Mouse (Mus musculus): Measurements from ENCODE around the gene Nacad. TPM values are rescaled to one million over a fixed set of nuclear protein-coding genes. Genes with fewer than 3 reads are reported as not detected.

The Nacad gene
- polyA plus RNA-seq, 1 experiment from 2014 or later: 56.3 TPM

DNA sequence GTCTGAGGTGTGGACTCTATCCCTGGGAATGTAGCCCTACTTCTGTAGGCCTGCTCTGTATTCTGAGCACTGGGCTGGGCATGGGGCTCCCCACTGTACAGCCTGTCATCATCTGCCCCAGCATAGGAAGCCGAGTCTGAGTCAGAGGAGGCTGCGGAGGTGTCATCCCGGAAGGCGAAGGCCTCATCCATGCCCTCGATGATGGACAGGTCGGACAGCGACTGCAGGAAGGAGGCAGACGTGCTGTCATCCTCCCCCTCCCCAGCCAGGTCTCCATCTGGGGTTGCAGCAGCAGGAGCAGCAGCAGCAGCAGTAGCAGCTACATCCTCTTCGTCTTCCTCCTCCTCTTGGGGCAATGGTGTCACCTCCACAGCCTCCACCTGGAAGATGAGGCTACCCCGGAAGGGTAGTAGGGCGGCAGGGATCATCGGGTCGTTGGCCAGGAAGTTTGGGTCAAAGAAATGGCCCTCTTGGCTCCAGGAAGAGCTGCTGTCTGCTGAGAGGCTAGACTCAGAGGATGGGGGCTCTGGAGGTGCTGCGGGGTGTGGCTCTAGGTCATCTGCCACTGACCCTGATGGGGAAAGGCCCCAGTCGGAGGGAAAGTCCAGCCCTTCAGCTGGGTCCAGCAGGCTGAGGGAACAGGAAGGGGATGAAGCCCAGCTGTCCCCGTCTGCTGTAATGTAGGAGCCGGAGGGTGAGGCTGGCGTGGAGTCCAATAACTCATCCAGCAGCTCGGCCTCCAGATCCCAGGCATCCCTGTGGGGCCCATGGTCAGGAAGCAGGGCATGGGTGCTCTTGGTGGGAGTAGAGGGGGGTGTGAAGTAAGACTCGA lies 4.0 kb downstream of the Nacad start:
- H3K4me3 ChIP-seq (replicated peaks): no peak overlapping the region
- no peak overlapping the region for H3K27ac ChIP-seq
- H3K9ac ChIP-seq: no peak overlapping the region
- H3K36me3 ChIP-seq (replicated peaks): peaks cover 41% of the 10 kb centered on the region
- no peak for ATAC-seq (ENCODE audit: low FRiP score)
- H3K9me3 ChIP-seq: no peaks in the 10 kb centered on the region
- no peak overlapping the region for H3K4me2 ChIP-seq
- 80% methylated on average over 20 of the region's 20 CpGs for WGBS
- H3K27me3 ChIP-seq: peaks cover 23% of the 10 kb centered on the region
- H3K4me1 ChIP-seq: peaks cover 85% of the 10 kb centered on the region

DNA sequence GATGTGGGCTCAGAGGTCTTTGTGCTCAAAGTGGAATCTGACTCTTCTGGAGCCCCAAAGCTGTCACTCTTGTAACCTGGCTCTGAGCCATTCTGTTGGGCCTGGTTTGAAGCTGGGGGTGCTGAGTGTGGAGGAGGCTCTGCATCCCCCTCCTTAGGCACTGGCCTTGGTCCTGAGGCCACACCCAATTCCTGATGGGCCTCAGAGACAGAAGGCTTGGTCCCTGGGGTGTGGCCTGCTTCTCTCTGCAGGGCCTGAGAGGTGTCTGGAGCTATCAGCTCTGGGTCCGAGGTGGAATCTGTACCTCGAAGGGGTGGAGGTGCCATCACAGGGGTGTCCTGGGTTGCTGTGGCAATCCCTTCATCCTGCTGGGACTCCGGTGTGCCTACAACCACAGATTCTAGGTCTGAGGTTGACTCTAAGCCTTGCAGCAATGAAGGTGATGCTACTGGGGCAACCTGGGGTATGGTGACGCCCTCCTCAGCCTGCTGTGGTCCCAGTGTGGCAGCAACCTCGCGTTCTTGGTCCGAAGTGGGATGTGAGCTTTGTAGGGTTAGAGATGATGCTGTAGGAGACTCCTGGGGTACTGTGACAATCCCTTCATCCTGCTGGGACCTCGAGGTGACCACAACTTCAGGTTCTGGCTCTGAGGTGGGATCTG lies 5.4 kb downstream of the Nacad start:
- 0 out of 2 replicates have a peak overlapping the region, but pooled peaks have one; percentile 75 for H3K27ac ChIP-seq

DNA sequence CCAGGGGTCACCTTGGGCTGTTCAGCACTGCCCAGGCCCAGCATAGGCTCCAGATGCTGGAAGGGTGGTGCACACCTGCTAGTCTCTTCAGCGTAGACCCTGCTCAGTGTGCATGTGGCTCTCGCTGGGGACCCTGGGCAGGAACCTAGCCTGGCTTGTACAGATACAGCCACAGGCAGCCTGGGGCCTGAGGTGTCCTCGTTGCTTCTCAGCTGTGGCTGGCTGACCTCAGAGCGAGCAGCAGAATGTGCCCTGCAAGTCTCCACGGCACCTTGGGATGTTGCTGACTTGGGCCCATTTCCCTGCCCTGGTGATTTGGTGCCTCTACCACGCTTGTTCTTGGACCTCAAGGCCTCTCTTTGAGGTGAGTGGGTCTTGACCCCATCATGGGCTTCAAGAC lies 6.0 kb downstream of the Nacad start:
- no peaks in the 10 kb centered on the region for H3K9me3 ChIP-seq
- H3K36me3 ChIP-seq (replicated peaks): peaks cover 61% of the 10 kb centered on the region
- H3K27ac ChIP-seq: peak overlapping the region; percentile 75
- H3K4me3 ChIP-seq (replicated peaks): no peak overlapping the region
- 80% methylated on average over 6 of the region's 6 CpGs for WGBS
- no peak for ATAC-seq (ENCODE audit: low FRiP score)
- peaks cover 13% of the 10 kb centered on the region for H3K27me3 ChIP-seq
- no peak overlapping the region for H3K9ac ChIP-seq
- peaks cover 66% of the 10 kb centered on the region for H3K4me1 ChIP-seq
- peak overlapping the region; percentile 46 for H3K4me2 ChIP-seq

More for the DNA sequence above, 5.4 kb downstream of the Nacad start:
- peaks cover 16% of the 10 kb centered on the region for H3K27me3 ChIP-seq
- WGBS: 92% methylated on average over 8 of the region's 8 CpGs
- ATAC-seq (ENCODE audit: low FRiP score): no peak
- H3K9me3 ChIP-seq: no peaks in the 10 kb centered on the region
- H3K4me3 ChIP-seq (replicated peaks): no peak overlapping the region
- no peak overlapping the region for H3K4me2 ChIP-seq
- no peak overlapping the region for H3K9ac ChIP-seq
- H3K36me3 ChIP-seq (replicated peaks): peaks cover 55% of the 10 kb centered on the region
- peaks cover 72% of the 10 kb centered on the region for H3K4me1 ChIP-seq

DNA sequence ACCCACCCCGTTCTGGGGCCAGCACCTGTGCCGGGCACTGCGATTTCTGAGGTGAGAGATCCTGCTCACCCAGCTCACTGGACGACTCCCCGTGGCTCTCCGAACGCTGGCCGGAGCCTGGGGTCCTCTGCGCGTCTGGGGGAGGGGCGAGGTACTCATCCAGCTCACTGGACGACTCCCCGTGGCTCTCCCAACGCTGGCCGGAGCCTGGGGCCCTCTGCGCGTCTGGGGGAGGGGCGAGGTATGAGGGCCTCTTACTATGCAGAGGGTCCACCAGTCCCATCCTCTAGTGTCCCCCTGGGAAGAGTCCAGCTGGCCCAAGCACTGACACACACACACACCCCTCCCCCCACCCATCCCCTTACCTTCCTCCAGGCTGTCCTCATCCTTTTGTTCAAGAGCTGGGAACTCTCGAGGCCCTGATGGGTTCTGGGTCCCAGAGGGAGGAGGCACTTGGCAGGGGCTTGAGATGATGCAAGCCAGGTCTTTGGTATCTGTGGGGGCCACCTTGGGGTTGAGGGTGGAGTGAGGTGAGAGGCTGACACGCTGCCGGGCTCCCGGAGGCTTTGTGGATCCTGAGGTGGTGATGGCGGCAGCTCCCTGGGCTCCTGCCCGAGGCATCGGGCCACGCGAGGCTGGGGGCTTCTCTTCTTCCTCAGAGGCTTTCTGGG lies 6.7 kb downstream of the Nacad start:
- Histone ChIP-seq H3K9me3 (no peaks in the 10 kb centered on the region), H3K4me2 (peak overlapping the region; percentile 46), H3K36me3 (replicated peaks) (peaks cover 68% of the 10 kb centered on the region), H3K27me3 (peaks cover 8% of the 10 kb centered on the region; the same call in 1 of the 2 replicates), H3K27ac (peak overlapping the region; percentile 75), H3K4me1 (peaks cover 59% of the 10 kb centered on the region), H3K4me3 (replicated peaks) (peak overlapping the region; percentile 19), H3K9ac (peak overlapping the region; percentile 45)
- 13% methylated on average over 25 of the region's 27 CpGs for WGBS
- peak; percentile 45 for ATAC-seq (ENCODE audit: low FRiP score)

DNA sequence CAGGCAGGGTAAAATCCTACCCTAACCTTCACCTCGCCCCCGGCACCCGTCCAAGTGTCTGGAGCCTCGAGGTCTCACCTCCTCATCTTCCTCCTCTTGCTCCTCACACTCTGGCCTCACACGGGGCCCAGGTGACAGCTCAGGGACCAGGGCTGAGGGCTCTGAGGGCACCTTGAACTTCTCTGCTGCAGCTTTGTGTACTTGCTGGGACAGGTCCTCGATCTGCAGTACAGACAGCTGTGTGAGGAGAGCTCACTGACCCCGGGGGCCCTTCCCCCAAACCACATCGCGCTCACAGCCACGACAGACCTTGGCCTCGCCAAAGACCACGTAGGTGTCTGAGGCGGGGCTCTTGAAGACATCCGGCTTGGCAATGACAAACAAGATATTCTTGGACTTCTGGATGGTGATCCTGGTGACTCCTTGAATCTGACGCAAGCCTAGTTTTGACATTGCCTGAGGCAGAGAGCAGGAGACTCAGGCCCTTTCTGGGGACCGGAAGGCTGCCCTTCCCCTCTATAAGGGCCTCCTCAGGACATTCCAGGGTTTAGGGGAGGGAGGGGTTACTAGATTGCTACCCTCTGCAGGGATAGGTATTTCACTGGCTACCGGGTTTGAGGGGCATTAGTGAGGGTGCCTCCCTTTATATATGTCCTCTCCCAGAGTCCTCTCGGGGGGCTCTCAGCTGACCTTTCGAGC lies 7.5 kb downstream of the Nacad start:
- peak overlapping the region; percentile 46 for H3K4me2 ChIP-seq
- H3K9me3 ChIP-seq: no peaks in the 10 kb centered on the region
- no peak for ATAC-seq (ENCODE audit: low FRiP score)
- peak overlapping the region; percentile 45; the same call in 1 of the 2 replicates for H3K9ac ChIP-seq
- peaks cover 8% of the 10 kb centered on the region; the same call in 1 of the 2 replicates for H3K27me3 ChIP-seq
- 61% methylated on average over 19 of the region's 19 CpGs for WGBS
- peaks cover 76% of the 10 kb centered on the region for H3K36me3 ChIP-seq (replicated peaks)
- peaks cover 51% of the 10 kb centered on the region for H3K4me1 ChIP-seq
- H3K4me3 ChIP-seq (replicated peaks): peak overlapping the region; percentile 19; the same call in 1 of the 2 replicates
- peak overlapping the region; percentile 75 for H3K27ac ChIP-seq

DNA sequence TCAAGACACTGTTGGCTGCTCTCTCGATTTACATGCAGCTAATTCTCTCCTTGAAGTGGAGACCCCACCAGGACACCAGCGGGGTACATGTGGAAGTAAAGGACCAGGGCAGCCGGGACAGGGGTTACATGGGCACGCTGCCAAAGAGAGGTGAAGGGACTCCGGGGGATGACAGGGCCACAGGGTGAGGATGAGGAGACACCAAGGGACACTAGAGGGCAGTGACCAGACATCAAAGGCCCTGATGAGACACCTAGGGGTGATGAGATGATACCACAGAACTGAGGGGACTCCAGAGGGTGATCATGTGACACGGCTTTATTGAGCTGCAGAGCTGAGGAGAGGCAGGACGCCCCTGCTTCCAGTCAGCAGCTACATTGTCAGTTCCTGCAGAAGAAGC lies 8.3 kb downstream of the Nacad start:
- H3K27ac ChIP-seq: 0 out of 2 replicates have a peak overlapping the region, but pooled peaks have one; percentile 25
- WGBS: 78% methylated on average over 7 of the region's 7 CpGs
- no peak overlapping the region for H3K4me2 ChIP-seq
- H3K36me3 ChIP-seq (replicated peaks): peaks cover 82% of the 10 kb centered on the region
- no peak for ATAC-seq (ENCODE audit: low FRiP score)
- H3K27me3 ChIP-seq: peaks cover 6% of the 10 kb centered on the region; the same call in 1 of the 2 replicates
- peaks cover 43% of the 10 kb centered on the region for H3K4me1 ChIP-seq
- H3K4me3 ChIP-seq (replicated peaks): no peak overlapping the region
- H3K9me3 ChIP-seq: no peaks in the 10 kb centered on the region
- H3K9ac ChIP-seq: no peak overlapping the region

DNA sequence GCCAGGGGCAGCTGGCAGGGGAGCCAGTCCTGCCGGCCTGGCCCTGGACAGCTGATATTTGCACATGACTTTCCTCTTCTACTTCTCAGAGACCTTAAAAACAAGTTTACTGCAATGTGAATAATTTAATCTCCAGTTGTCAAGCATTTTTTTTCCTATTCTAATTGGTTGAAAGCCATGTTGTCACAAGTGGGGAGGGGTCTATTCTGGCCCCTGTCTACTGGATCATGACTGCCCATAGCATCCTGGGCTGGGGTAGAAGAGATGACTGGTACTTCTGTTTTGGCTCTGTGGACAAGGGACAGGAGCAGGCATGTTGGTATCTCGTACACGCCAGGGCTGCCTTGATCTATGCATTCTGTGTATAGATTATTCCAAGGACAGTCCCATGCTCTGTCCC lies 9.2 kb downstream of the Nacad start:
- Histone ChIP-seq H3K9ac (no peak overlapping the region), H3K4me1 (peaks cover 34% of the 10 kb centered on the region), H3K36me3 (replicated peaks) (peaks cover 82% of the 10 kb centered on the region), H3K27ac (0 out of 2 replicates have a peak overlapping the region, but pooled peaks have one; percentile 8), H3K4me2 (no peak overlapping the region), H3K4me3 (replicated peaks) (no peak overlapping the region), H3K9me3 (no peaks in the 10 kb centered on the region), H3K27me3 (peaks cover under 1% of the 10 kb centered on the region; the same call in 1 of the 2 replicates)
- 93% methylated on average over 3 of the region's 3 CpGs for WGBS
- ATAC-seq (ENCODE audit: low FRiP score): no peak

DNA sequence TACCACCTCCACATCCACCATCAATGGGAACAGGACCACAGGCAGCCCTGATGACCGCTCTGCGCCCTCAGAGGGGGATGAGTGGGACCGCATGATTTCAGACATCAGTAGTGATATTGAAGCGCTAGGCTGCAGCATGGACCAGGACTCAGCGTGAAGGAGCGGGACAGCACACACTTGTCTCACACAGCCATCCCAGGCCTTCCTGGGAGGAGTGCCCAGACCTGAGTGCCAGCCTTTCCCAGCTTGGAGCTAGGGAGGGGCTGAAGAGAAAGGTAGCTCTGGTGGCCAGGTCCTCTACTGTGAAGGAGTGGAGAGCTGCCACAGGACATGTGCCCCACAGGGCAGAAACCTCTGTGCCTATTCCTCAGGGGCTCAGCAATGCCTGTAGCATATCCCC lies 9.6 kb downstream of the Nacad start:
- Histone ChIP-seq H3K9me3 (no peaks in the 10 kb centered on the region), H3K27me3 (no peaks in the 10 kb centered on the region), H3K4me2 (no peak overlapping the region), H3K4me1 (peaks cover 30% of the 10 kb centered on the region), H3K9ac (no peak overlapping the region), H3K36me3 (replicated peaks) (peaks cover 83% of the 10 kb centered on the region), H3K27ac (0 out of 2 replicates have a peak overlapping the region, but pooled peaks have one; percentile 8), H3K4me3 (replicated peaks) (no peak overlapping the region)
- 96% methylated on average over 6 of the region's 6 CpGs for WGBS
- ATAC-seq (ENCODE audit: low FRiP score): no peak; the same call in 1 of the 2 replicates

DNA sequence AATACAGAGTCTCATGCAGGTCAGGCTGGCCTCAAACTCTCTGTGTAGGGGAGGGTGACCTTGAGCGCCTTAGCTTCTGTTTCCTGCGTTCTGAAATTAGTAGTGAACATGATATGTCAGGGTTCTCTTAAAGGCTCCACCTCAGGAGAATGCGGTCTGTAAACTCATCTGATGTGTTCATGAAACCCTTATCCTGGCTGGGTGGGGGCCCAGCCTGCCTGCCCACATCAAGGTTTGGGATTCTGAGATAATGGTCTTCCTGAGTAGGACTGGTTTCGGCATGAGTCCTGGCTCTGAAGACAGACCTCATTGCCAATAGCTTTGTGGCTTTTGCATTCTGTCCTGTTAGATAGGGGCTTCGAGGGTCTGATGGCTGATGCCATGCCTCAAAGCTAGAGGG lies 10.5 kb downstream of the Nacad start:
- Histone ChIP-seq H3K4me2 (no peak overlapping the region), H3K27me3 (no peaks in the 10 kb centered on the region), H3K36me3 (replicated peaks) (peaks cover 84% of the 10 kb centered on the region), H3K9me3 (no peaks in the 10 kb centered on the region), H3K9ac (no peak overlapping the region), H3K27ac (no peak overlapping the region), H3K4me3 (replicated peaks) (no peak overlapping the region), H3K4me1 (peaks cover 26% of the 10 kb centered on the region)
- 94% methylated on average over 5 of the region's 5 CpGs for WGBS
- no peak for ATAC-seq (ENCODE audit: low FRiP score)

DNA sequence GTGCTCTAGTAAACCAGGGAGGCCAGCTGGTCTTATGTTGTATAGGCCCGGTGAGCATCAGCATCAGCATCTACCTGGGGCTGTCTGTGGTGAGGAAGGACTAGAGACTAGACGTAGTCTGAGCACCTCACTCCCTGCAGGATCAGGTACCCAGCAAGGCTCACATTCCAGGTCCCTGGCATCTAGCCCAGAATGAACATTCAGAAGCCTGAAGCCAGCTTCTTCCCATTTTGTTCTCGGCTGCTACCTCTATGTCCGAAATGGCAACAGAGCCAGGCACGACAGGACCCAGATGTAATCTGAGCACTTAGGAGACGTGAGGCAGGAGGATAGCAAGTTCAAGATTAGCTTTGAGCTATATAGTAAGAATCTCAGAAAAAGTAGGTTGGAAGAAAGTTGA lies 11.0 kb downstream of the Nacad start:
- WGBS: 89% methylated on average over 6 of the region's 6 CpGs
- Histone ChIP-seq H3K9me3 (no peaks in the 10 kb centered on the region), H3K36me3 (replicated peaks) (peaks cover 87% of the 10 kb centered on the region)

DNA sequence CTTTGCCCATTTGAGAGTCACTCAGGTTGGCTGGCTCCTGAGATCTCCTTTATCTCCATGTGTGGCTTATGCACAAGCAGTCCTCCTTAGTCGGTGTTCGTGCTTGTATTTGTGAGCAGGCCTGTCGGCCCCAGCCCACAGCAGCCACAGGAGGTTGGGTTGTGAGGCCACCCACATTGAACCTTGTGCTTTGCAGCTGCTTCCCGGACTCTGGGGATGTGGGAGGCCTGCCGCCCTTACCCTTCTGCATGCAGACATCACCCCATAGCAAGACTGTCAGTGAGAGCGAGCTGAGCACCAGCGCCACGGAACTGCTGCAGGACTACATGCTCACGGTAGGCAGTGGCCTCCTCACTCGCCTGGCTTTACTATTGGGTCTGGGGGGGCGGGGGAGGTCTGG lies 12.4 kb downstream of the Nacad start:
- WGBS: 80% methylated on average over 11 of the region's 11 CpGs
- Histone ChIP-seq H3K27me3 (no peaks in the 10 kb centered on the region), H3K4me3 (replicated peaks) (no peak overlapping the region), H3K36me3 (replicated peaks) (peaks cover 94% of the 10 kb centered on the region), H3K27ac (no peak overlapping the region), H3K9ac (no peak overlapping the region), H3K4me2 (no peak overlapping the region), H3K4me1 (peaks cover 7% of the 10 kb centered on the region), H3K9me3 (no peaks in the 10 kb centered on the region)
- no peak for ATAC-seq (ENCODE audit: low FRiP score)

More for the DNA sequence above, 11.0 kb downstream of the Nacad start:
- Histone ChIP-seq H3K4me1 (peaks cover 22% of the 10 kb centered on the region), H3K27me3 (no peaks in the 10 kb centered on the region), H3K4me2 (no peak overlapping the region), H3K4me3 (replicated peaks) (no peak overlapping the region), H3K9ac (no peak overlapping the region), H3K27ac (no peak overlapping the region)
- ATAC-seq (ENCODE audit: low FRiP score): no peak
